Mouse (Mus musculus) liver, adult 2 months (tissue): ENCODE results near the gene Mtor. TPM values are rescaled to one million over a fixed set of nuclear protein-coding genes. Genes with fewer than 3 reads are reported as not detected.
A peak's percentile ranks its signal among the peaks of the same experiment; 100 is the strongest.

ENCODE experiments used
- DNase-seq: peaks from one replicate; pipeline ENCODE4 v3.0.0-alpha.2; 2011; ENCODE audit warnings: low read depth, low spot score; ENCODE audit errors: extremely low read depth
- H3K27ac ChIP-seq: fragments of 200-500 bp; replicated peaks from 2 replicates; pipeline ENCODE4 v1.5.1; 2012; ENCODE audit warnings: low read depth, mild to moderate bottlenecking, control low read depth, inconsistent platforms, low read length; ENCODE audit not compliant: insufficient read depth
- H3K27me3 ChIP-seq: fragments of 200-500 bp; 2 replicates; pipeline ENCODE4 v1.6.1; 2012; ENCODE audit warnings: mild to moderate bottlenecking, moderate library complexity, low read length, inconsistent platforms; ENCODE audit not compliant: control insufficient read depth, insufficient read depth
- H3K36me3 ChIP-seq: fragments of 200-500 bp; 2 replicates; pipeline ENCODE4 v1.6.1; 2012; ENCODE audit warnings: low read length, inconsistent platforms; ENCODE audit not compliant: control insufficient read depth, insufficient read depth
- H3K4me1 ChIP-seq: fragments of 200-500 bp; 2 replicates; pipeline ENCODE4 v1.6.1; 2011; ENCODE audit warnings: low read length; ENCODE audit not compliant: control insufficient read depth, insufficient read depth
- H3K4me3 ChIP-seq: fragments of 200-500 bp; 2 replicates; pipeline ENCODE4 v1.5.1; 2011; ENCODE audit warnings: low read depth, mild to moderate bottlenecking, control low read depth, low read length, moderate library complexity; ENCODE audit not compliant: insufficient read depth
- H3K79me2 ChIP-seq: fragments of 200-500 bp; 2 replicates; pipeline ENCODE4 v1.6.1; 2012; ENCODE audit warnings: inconsistent platforms, mild to moderate bottlenecking, low read length, moderate library complexity; ENCODE audit not compliant: control insufficient read depth, insufficient read depth
- H3K9ac ChIP-seq: fragments of 200-500 bp; 2 replicates; pipeline ENCODE4 v1.6.1; 2012; ENCODE audit warnings: low read depth, mild to moderate bottlenecking, control low read depth, inconsistent platforms, low read length
- CTCF ChIP-seq: fragments of 200-500 bp; IDR thresholded peaks from 2 replicates; pipeline ENCODE4 v1.5.1; 2011; ENCODE audit warnings: low read depth, low read length, control low read depth
- POLR2A ChIP-seq: fragments of 200-500 bp; IDR thresholded peaks from 2 replicates; pipeline ENCODE4 v1.6.1; 2011; ENCODE audit warnings: low read length, control low read depth; ENCODE audit not compliant: insufficient read depth; ENCODE audit errors: extremely low read depth
- WGBS: fragments of 180-500 bp; shearing (Covaris S2); methylation state at CpG from one replicate; pipeline ENCODE4 v1.1.7; 2018; 5-methylcytosine and 5-hydroxymethylcytosine counted together
- polyA plus RNA-seq: library from polyadenylated mRNA; depleted of rRNA; stranded (reverse); fragments of >200 nt; gene quantifications from 2 replicates; pipeline ENCODE4 v1.2.3, GENCODE M21; 2012; rRNA removed
- total RNA-seq: library from RNA; depleted of rRNA; stranded (reverse); fragments of >200 nt; gene quantifications from 2 replicates; pipeline ENCODE4 v1.2.3, GENCODE M21; 2014; rRNA removed

Mtor gene
- total RNA-seq (11.7 and 17.9 TPM in 2 replicates), polyA plus RNA-seq (12.3 and 18.5 TPM in 2 replicates)

DNA sequence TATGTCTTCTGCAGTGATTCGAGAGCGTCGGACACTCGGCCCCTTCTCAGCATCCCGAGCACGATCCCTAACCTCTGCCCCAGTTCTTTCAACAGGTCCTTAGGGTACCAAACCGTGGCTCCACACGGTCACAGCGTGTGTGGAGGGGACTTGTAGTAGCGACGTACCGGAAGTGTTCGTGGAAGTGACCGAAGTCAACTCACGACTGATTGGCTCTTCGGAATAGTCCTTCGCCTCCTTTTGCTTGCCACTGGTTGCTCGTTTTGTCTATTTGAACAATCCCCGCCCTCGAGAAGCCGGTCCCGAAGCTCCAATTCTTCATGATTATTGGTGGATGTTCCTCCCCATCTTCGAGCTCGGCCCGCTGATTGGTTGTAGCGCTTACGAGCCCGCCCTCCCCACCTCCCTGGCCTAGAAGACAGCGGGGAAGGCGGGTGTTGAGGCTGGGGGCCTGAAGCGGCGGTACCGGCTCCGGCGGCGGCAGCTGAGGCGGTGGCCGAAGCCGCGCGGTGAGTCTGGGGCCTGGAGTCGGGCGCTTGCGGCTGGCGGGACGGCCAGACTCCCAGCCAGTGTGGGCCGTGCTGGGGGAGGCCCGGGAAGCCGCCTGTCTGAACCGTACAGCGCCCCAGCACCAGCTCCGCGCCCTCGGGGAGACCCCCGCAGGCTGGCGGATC is at the start of gene Mtor:
TSS of gene Mtor (plus strand) at position 433 of the 674 bp plus-strand sequence.
- H3K4me1 ChIP-seq, result peaks cover 11% of the 10 kb centered on the region
- no peak for TF ChIP-seq CTCF
- TF ChIP-seq POLR2A, result peak; percentile 78; the same call in 1 of the 2 replicates

DNA sequence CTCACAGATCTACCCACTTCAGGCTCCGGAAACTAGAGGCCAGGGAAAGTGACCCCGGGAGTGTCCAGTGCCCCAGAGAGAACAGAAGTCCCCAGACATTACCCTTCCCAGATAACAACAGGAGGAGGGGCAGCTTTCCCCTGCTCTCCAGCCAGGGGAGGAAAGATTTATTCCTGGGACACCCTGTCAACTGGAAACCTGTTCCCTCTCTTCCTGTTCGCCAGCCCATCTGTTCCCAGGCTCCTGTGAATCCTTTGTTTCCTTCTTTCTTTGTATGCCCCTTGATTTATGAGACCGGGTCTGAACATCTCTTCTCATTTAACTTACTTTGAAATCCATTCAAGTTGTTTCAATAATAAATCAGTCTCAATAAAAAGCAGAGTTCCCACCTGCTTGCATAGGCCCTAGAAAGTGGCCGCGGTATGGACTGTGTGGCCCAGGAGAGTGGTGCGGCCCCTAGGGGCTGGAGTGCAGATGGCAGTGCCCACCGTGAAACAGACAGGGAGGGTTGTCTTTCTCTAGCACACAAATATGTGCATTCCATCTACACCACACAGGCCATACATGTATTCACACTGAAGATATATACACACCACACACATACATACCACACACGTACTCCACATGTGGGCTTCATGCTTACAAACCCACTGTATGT is 48.8 kb upstream of the Mtor start:
- Histone ChIP-seq H3K27ac (no peak overlapping the region), H3K4me1 (no peaks in the 10 kb centered on the region), H3K4me3 (no peak overlapping the region), H3K36me3 (no peaks in the 10 kb centered on the region), H3K27me3 (0 out of 2 replicates have a peak, but pooled peaks cover 2% of the 10 kb centered on the region), H3K9ac (no peak overlapping the region), H3K79me2 (no peaks in the 10 kb centered on the region)
- TF ChIP-seq POLR2A, result no peak
- no peak for TF ChIP-seq CTCF
- 74% methylated on average over 9 of the region's 9 CpGs for WGBS
- DNase-seq, result no peak

More for the DNA sequence above, at the start of gene Mtor:
- Histone ChIP-seq H3K27ac (peak within 1 kb of the TSS; percentile 44), H3K9ac (peak within 1 kb of the TSS; percentile 91), H3K27me3 (no peaks in the 10 kb centered on the region), H3K4me3 (peak within 1 kb of the TSS; percentile 87), H3K36me3 (peaks cover 11% of the 10 kb centered on the region; the same call in 1 of the 2 replicates), H3K79me2 (peaks cover 15% of the 10 kb centered on the region; the same call in 1 of the 2 replicates)
- peak; percentile 100 for DNase-seq
- under 1% methylated on average over 56 of the region's 56 CpGs for WGBS

DNA sequence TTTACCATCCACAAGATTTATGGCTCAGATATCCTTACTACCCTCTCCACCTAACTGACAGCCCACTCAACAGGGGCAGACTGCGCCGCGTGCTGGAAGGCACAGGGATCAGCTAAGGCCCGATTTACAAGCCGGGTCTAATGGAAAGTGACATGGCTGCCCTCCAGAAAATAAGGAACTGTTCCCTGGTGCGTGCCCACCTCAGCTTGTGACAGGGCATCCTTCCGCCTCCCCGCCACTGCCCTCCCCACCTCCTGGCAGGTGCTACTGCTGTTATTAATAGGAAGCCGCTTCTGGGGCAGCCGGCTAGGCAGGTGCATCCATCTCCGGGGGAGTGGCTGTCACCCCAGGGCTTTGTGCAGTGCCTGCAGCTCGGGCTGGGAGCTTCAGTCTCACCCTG is 45.0 kb upstream of the Mtor start:
- Histone ChIP-seq H3K4me1 (no peaks in the 10 kb centered on the region), H3K36me3 (no peaks in the 10 kb centered on the region), H3K4me3 (no peak overlapping the region), H3K27ac (no peak overlapping the region), H3K79me2 (no peaks in the 10 kb centered on the region), H3K27me3 (0 out of 2 replicates have a peak, but pooled peaks cover 7% of the 10 kb centered on the region), H3K9ac (no peak overlapping the region)
- DNase-seq, result no peak
- 33% methylated on average over 12 of the region's 12 CpGs for WGBS
- TF ChIP-seq POLR2A (no peak), CTCF (no peak)

DNA sequence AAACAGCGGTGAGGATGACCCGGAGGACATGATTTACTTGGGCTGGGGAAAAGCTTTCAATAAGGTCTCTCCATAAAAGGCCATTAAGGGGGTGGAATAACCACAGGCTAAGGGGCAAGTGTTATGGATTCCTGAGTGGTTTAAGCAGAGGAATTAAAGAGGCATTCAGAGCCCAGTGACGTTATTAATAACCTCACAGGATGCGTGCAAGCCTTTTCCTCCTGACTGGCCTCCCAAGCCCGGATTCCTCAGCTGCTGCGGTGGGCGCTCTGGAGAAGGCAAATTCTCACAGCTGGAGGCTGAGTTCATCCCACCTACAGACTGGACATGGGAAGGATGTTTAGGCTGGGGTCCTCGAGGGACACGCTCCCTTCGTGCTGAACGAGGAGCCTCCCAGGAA is 43.7 kb upstream of the Mtor start:
- WGBS, result 33% methylated on average over 11 of the region's 11 CpGs
- Histone ChIP-seq H3K79me2 (no peaks in the 10 kb centered on the region), H3K4me3 (no peak overlapping the region), H3K9ac (no peak overlapping the region), H3K4me1 (no peaks in the 10 kb centered on the region), H3K27me3 (0 out of 2 replicates have a peak, but pooled peaks cover 7% of the 10 kb centered on the region), H3K36me3 (no peaks in the 10 kb centered on the region), H3K27ac (no peak overlapping the region)
- TF ChIP-seq CTCF (no peak), POLR2A (no peak)
- no peak for DNase-seq

DNA sequence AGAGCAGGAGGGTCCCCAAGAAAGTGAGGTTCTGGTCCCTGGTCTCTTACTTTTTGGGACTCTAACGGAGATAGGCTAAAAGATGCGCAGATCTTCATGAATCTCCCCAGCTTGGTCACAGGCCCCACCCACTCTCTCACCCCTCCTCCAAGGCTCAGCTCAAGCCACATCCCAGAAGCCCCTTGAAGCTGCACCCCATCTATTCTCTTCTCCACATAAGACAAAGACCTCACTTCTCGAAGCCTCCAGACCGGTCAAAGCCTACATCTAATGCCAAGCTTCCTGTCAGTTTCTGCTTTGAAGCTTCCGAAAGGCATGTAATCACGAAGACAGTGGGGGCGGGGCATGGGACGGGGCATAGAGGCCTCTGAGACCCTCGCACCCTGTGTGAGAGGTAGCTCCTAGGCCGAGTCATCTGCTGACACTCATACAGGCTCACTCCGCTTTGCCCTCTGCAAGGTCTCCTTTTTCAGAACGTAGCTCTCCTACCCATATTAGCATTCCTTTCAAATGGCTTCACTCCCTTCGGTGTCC is 43.1 kb upstream of the Mtor start:
- H3K4me1 ChIP-seq, result no peaks in the 10 kb centered on the region
- H3K9ac ChIP-seq, result no peak overlapping the region
- H3K79me2 ChIP-seq, result no peaks in the 10 kb centered on the region
- H3K27ac ChIP-seq, result no peak overlapping the region
- TF ChIP-seq CTCF, result no peak
- no peak for TF ChIP-seq POLR2A
- no peaks in the 10 kb centered on the region for H3K36me3 ChIP-seq
- DNase-seq, result no peak
- H3K4me3 ChIP-seq, result no peak overlapping the region
- 0 out of 2 replicates have a peak, but pooled peaks cover 7% of the 10 kb centered on the region for H3K27me3 ChIP-seq
- WGBS, result 19% methylated on average over 13 of the region's 13 CpGs
